Mouse (Mus musculus): ENCODE measurements around the gene Krtap5-3. TPM values are rescaled to one million over a fixed set of nuclear protein-coding genes. Genes with fewer than 3 reads are reported as not detected.
"Not testable (repeated sequence)": the region's sequence is repeated elsewhere in the genome, so short reads cannot be mapped to it uniquely, and the experiment has no call there.

Krtap5-3 gene
- polyA plus RNA-seq (2014; fragmentation: Nextera tagmentation; extraction: Ambion mirVana), result not detected in 2 replicates

- Histone ChIP-seq H3K36me3 (ENCODE audit: control insufficient read depth, insufficient read depth, low read length) (no peaks in the 10 kb centered on the region), H3K4me1 (ENCODE audit: control insufficient read depth, insufficient read depth, low read length) (no peaks in the 10 kb centered on the region), H3K27me3 (replicated peaks; ENCODE audit: control insufficient read depth, insufficient read depth, low read length) (no peaks in the 10 kb centered on the region), H3K9me3 (replicated peaks; ENCODE audit: control insufficient read depth, low read length) (no peaks in the 10 kb centered on the region), H3K4me2 (ENCODE audit: low read length) (no peak within 1 kb of the TSS), H3K4me3 (ENCODE audit: low read depth, low read length) (no peak within 1 kb of the TSS), H3K27ac (ENCODE audit: low read depth, low read length) (no peak within 1 kb of the TSS), H3K9ac (ENCODE audit: low read length) (no peak within 1 kb of the TSS)
- WGBS, result 86% methylated on average over 1 of the region's 1 CpGs
- DNase-seq (ENCODE audit: low spot score), result no peak
- no peak for ATAC-seq
Observed at GRCm38 (mm10) chr7:142201064-142201463, at the start of gene Krtap5-3. Krtap5-3 (plus strand) TSS chr7:142201364.

- ATAC-seq (no peak), DNase-seq (ENCODE audit: low spot score) (no peak)
- Histone ChIP-seq H3K9me3 (replicated peaks; ENCODE audit: control insufficient read depth, low read length) (no peaks in the 10 kb centered on the region), H3K36me3 (ENCODE audit: control insufficient read depth, insufficient read depth, low read length) (no peaks in the 10 kb centered on the region), H3K9ac (ENCODE audit: low read length) (no peak overlapping the region), H3K4me1 (ENCODE audit: control insufficient read depth, insufficient read depth, low read length) (no peaks in the 10 kb centered on the region), H3K4me2 (ENCODE audit: low read length) (no peak overlapping the region), H3K4me3 (ENCODE audit: low read depth, low read length) (no peak overlapping the region), H3K27ac (ENCODE audit: low read depth, low read length) (no peak overlapping the region), H3K27me3 (replicated peaks; ENCODE audit: control insufficient read depth, insufficient read depth, low read length) (no peaks in the 10 kb centered on the region)
- 85% methylated on average over 4 of the region's 4 CpGs for WGBS
Observed at GRCm38 (mm10) chr7:142152191-142152590, 49.0 kb upstream of the Krtap5-3 start.

GRCm38 (mm10) chr7:142155308-142155707 lies 45.9 kb upstream of the Krtap5-3 start:
- WGBS, result 34% methylated on average over 1 of the region's 1 CpGs
- Histone ChIP-seq H3K27ac (ENCODE audit: low read depth, low read length) (no peak overlapping the region), H3K4me1 (ENCODE audit: control insufficient read depth, insufficient read depth, low read length) (no peaks in the 10 kb centered on the region), H3K4me2 (ENCODE audit: low read length) (no peak overlapping the region), H3K9me3 (replicated peaks; ENCODE audit: control insufficient read depth, low read length) (no peaks in the 10 kb centered on the region), H3K4me3 (ENCODE audit: low read depth, low read length) (no peak overlapping the region), H3K27me3 (replicated peaks; ENCODE audit: control insufficient read depth, insufficient read depth, low read length) (no peaks in the 10 kb centered on the region), H3K9ac (ENCODE audit: low read length) (no peak overlapping the region), H3K36me3 (ENCODE audit: control insufficient read depth, insufficient read depth, low read length) (no peaks in the 10 kb centered on the region)
- DNase-seq (ENCODE audit: low spot score), result no peak
- ATAC-seq, result no peak

- not testable (repeated sequence) for DNase-seq (ENCODE audit: low spot score); H3K9me3 ChIP-seq (replicated peaks; ENCODE audit: control insufficient read depth, low read length); H3K9ac ChIP-seq (ENCODE audit: low read length); H3K27ac ChIP-seq (ENCODE audit: low read depth, low read length); H3K27me3 ChIP-seq (replicated peaks; ENCODE audit: control insufficient read depth, insufficient read depth, low read length); H3K4me2 ChIP-seq (ENCODE audit: low read length); ATAC-seq; H3K4me1 ChIP-seq (ENCODE audit: control insufficient read depth, insufficient read depth, low read length); H3K36me3 ChIP-seq (ENCODE audit: control insufficient read depth, insufficient read depth, low read length); H3K4me3 ChIP-seq (ENCODE audit: low read depth, low read length)
- WGBS, result 52% methylated on average over 2 of the region's 2 CpGs
Observed at GRCm38 (mm10) chr7:142157013-142157412, 44.2 kb upstream of the Krtap5-3 start, which contains the start of gene Gm29735. Gm29735 (minus strand) TSS chr7:142157113.

GRCm38 (mm10) chr7:142159366-142159765 lies 41.8 kb upstream of the Krtap5-3 start:
- Histone ChIP-seq H3K27me3 (replicated peaks; ENCODE audit: control insufficient read depth, insufficient read depth, low read length) (no peaks in the 10 kb centered on the region), H3K36me3 (ENCODE audit: control insufficient read depth, insufficient read depth, low read length) (no peaks in the 10 kb centered on the region), H3K4me2 (ENCODE audit: low read length) (no peak overlapping the region), H3K9me3 (replicated peaks; ENCODE audit: control insufficient read depth, low read length) (no peaks in the 10 kb centered on the region), H3K27ac (ENCODE audit: low read depth, low read length) (no peak overlapping the region), H3K4me3 (ENCODE audit: low read depth, low read length) (no peak overlapping the region), H3K9ac (ENCODE audit: low read length) (no peak overlapping the region), H3K4me1 (ENCODE audit: control insufficient read depth, insufficient read depth, low read length) (no peaks in the 10 kb centered on the region)
- no peak for ATAC-seq
- WGBS, result 87% methylated on average over 3 of the region's 3 CpGs
- no peak for DNase-seq (ENCODE audit: low spot score)

GRCm38 (mm10) chr7:142165639-142166038 lies 35.5 kb upstream of the Krtap5-3 start, which contains the start of gene Gm4553:
Gm4553 (minus strand) TSS chr7:142165739.
- ATAC-seq; H3K4me3 ChIP-seq (ENCODE audit: low read depth, low read length); DNase-seq (ENCODE audit: low spot score); H3K9me3 ChIP-seq (replicated peaks; ENCODE audit: control insufficient read depth, low read length); H3K27ac ChIP-seq (ENCODE audit: low read depth, low read length); H3K27me3 ChIP-seq (replicated peaks; ENCODE audit: control insufficient read depth, insufficient read depth, low read length); H3K4me1 ChIP-seq (ENCODE audit: control insufficient read depth, insufficient read depth, low read length); H3K9ac ChIP-seq (ENCODE audit: low read length); H3K36me3 ChIP-seq (ENCODE audit: control insufficient read depth, insufficient read depth, low read length); H3K4me2 ChIP-seq (ENCODE audit: low read length): not testable (repeated sequence)

- no peak overlapping the region for H3K9ac ChIP-seq (ENCODE audit: low read length)
- ATAC-seq (no peak), DNase-seq (ENCODE audit: low spot score) (peak; percentile 80)
- no peaks in the 10 kb centered on the region for H3K36me3 ChIP-seq (ENCODE audit: control insufficient read depth, insufficient read depth, low read length)
- H3K27ac ChIP-seq (ENCODE audit: low read depth, low read length), result no peak overlapping the region
- no peaks in the 10 kb centered on the region for H3K27me3 ChIP-seq (replicated peaks; ENCODE audit: control insufficient read depth, insufficient read depth, low read length)
- no peak overlapping the region for H3K4me3 ChIP-seq (ENCODE audit: low read depth, low read length)
- H3K9me3 ChIP-seq (replicated peaks; ENCODE audit: control insufficient read depth, low read length), result no peaks in the 10 kb centered on the region
- 47% methylated on average over 3 of the region's 3 CpGs for WGBS
- H3K4me2 ChIP-seq (ENCODE audit: low read length), result no peak overlapping the region
- H3K4me1 ChIP-seq (ENCODE audit: control insufficient read depth, insufficient read depth, low read length), result no peaks in the 10 kb centered on the region
Observed at GRCm38 (mm10) chr7:142169836-142170235, 31.3 kb upstream of the Krtap5-3 start.

- H3K36me3 ChIP-seq (ENCODE audit: control insufficient read depth, insufficient read depth, low read length); H3K4me2 ChIP-seq (ENCODE audit: low read length); H3K27ac ChIP-seq (ENCODE audit: low read depth, low read length); H3K4me1 ChIP-seq (ENCODE audit: control insufficient read depth, insufficient read depth, low read length); H3K4me3 ChIP-seq (ENCODE audit: low read depth, low read length); ATAC-seq; DNase-seq (ENCODE audit: low spot score); H3K9ac ChIP-seq (ENCODE audit: low read length); H3K9me3 ChIP-seq (replicated peaks; ENCODE audit: control insufficient read depth, low read length); H3K27me3 ChIP-seq (replicated peaks; ENCODE audit: control insufficient read depth, insufficient read depth, low read length): not testable (repeated sequence)
Observed at GRCm38 (mm10) chr7:142175905-142176304, 25.3 kb upstream of the Krtap5-3 start, which contains the start of gene Krtap5-2. Krtap5-2 (minus strand) TSS chr7:142176005.

- Histone ChIP-seq H3K4me1 (ENCODE audit: control insufficient read depth, insufficient read depth, low read length) (no peaks in the 10 kb centered on the region), H3K27me3 (replicated peaks; ENCODE audit: control insufficient read depth, insufficient read depth, low read length) (no peaks in the 10 kb centered on the region), H3K9me3 (replicated peaks; ENCODE audit: control insufficient read depth, low read length) (no peaks in the 10 kb centered on the region), H3K36me3 (ENCODE audit: control insufficient read depth, insufficient read depth, low read length) (no peaks in the 10 kb centered on the region), H3K4me3 (ENCODE audit: low read depth, low read length) (no peak overlapping the region), H3K4me2 (ENCODE audit: low read length) (no peak overlapping the region), H3K9ac (ENCODE audit: low read length) (no peak overlapping the region), H3K27ac (ENCODE audit: low read depth, low read length) (no peak overlapping the region)
- WGBS, result 87% methylated on average over 1 of the region's 1 CpGs
- ATAC-seq (no peak), DNase-seq (ENCODE audit: low spot score) (no peak)
Observed at GRCm38 (mm10) chr7:142178685-142179084, 22.5 kb upstream of the Krtap5-3 start.
